Mouse (Mus musculus) thymus, adult 2 months (tissue): ENCODE data around the gene Ids.

ENCODE experiments used
- CTCF ChIP-seq: fragments of 200-500 bp; IDR thresholded peaks from 2 replicates; pipeline ENCODE4 v1.5.1; 2012; ENCODE audit warnings: mild to moderate bottlenecking, control low read depth, low read length, moderate library complexity, borderline replicate concordance; ENCODE audit not compliant: control insufficient read depth, poor library complexity, insufficient read depth; ENCODE audit errors: extremely low read depth
- POLR2A ChIP-seq: fragments of 200-500 bp; IDR thresholded peaks from 2 replicates; pipeline ENCODE4 v1.6.1; 2012; ENCODE audit warnings: mild to moderate bottlenecking, low read length, control low read depth, moderate library complexity; ENCODE audit not compliant: control insufficient read depth, poor library complexity, insufficient read depth; ENCODE audit errors: extremely low read depth

- TF ChIP-seq POLR2A (no peak), CTCF (no peak)
Measured at GRCm38 (mm10) chrX:70328530-70329143, 36.2 kb downstream of the Ids start.
